Mouse (Mus musculus) hindbrain, embryonic 10.5 days (tissue): ENCODE measurements at regions not wholly inside any gene's neighbourhood (a gene's known extent, or its start where the extent isn't known, plus 50 kb on each side); places are given as distances from the start of the nearest gene placed in this dataset.

ENCODE experiments used
- DNase-seq: peaks from one replicate; pipeline ENCODE4 v3.0.0-alpha.2; 2017; ENCODE audit warnings: low spot score
- H3K27ac ChIP-seq: fragments of 300-500 bp; sonication (generic); 2 replicates; pipeline ENCODE4 v1.5.1; 2016; ENCODE audit warnings: mild to moderate bottlenecking, moderate library complexity
- H3K27me3 ChIP-seq: fragments of 300-500 bp; sonication (generic); 2 replicates; pipeline ENCODE4 v1.6.1; 2016; ENCODE audit warnings: mild to moderate bottlenecking; ENCODE audit not compliant: poor library complexity, insufficient read depth, severe bottlenecking
- H3K36me3 ChIP-seq: fragments of 300-500 bp; sonication (generic); 2 replicates; pipeline ENCODE4 v1.6.1; 2016; ENCODE audit warnings: mild to moderate bottlenecking, moderate library complexity
- H3K4me1 ChIP-seq: fragments of 300-500 bp; sonication (generic); replicated peaks from 2 replicates; pipeline ENCODE4 v1.6.1; 2016; ENCODE audit warnings: mild to moderate bottlenecking
- H3K4me3 ChIP-seq: fragments of 300-500 bp; sonication (generic); 2 replicates; pipeline ENCODE4 v1.5.1; 2016; ENCODE audit warnings: mild to moderate bottlenecking, moderate library complexity
- H3K9me3 ChIP-seq: fragments of 300-500 bp; sonication (generic); 2 replicates; pipeline ENCODE4 v1.6.1; 2016; ENCODE audit warnings: mild to moderate bottlenecking, moderate library complexity
- WGBS: fragments of 180-500 bp; shearing (Covaris S2); methylation state at CpG from one replicate; pipeline ENCODE4 v1.1.7; 2016; 5-methylcytosine and 5-hydroxymethylcytosine counted together

- DNase-seq = no peak
- Histone ChIP-seq H3K4me3 (no peak overlapping the region), H3K9me3 (no peaks in the 10 kb centered on the region), H3K36me3 (no peaks in the 10 kb centered on the region), H3K4me1 (no peaks in the 10 kb centered on the region), H3K27ac (no peak overlapping the region), H3K27me3 (no peaks in the 10 kb centered on the region)
- 78% methylated on average over 8 of the region's 8 CpGs for WGBS
Measured at GRCm38 (mm10) chr4:91180241-91181096, 220.1 kb downstream of the Elavl2 start.

- no peak overlapping the region for H3K4me3 ChIP-seq
- no peak overlapping the region for H3K27ac ChIP-seq
- H3K4me1 ChIP-seq = no peaks in the 10 kb centered on the region
- whole genome bisulfite sequencing = 81% methylated on average over 11 of the region's 11 CpGs
- DNase-seq = no peak
- H3K27me3 ChIP-seq = no peaks in the 10 kb centered on the region
- no peaks in the 10 kb centered on the region for H3K36me3 ChIP-seq
- H3K9me3 ChIP-seq = no peaks in the 10 kb centered on the region
Measured at GRCm38 (mm10) chr4:91164280-91165121, 236.1 kb downstream of the Elavl2 start.

- Histone ChIP-seq H3K9me3 (no peaks in the 10 kb centered on the region), H3K36me3 (no peaks in the 10 kb centered on the region), H3K27ac (no peak overlapping the region), H3K4me3 (no peak overlapping the region), H3K27me3 (no peaks in the 10 kb centered on the region), H3K4me1 (no peaks in the 10 kb centered on the region)
- WGBS = 66% methylated on average over 7 of the region's 7 CpGs
- no peak for DNase-seq
Measured at GRCm38 (mm10) chr4:91157047-91157446, 243.5 kb downstream of the Elavl2 start.

GRCm38 (mm10) chr4:91144666-91145065, 255.9 kb downstream of the Elavl2 start:
- no peak overlapping the region for H3K4me3 ChIP-seq
- no peaks in the 10 kb centered on the region for H3K9me3 ChIP-seq
- DNase-seq = no peak
- H3K27me3 ChIP-seq = no peaks in the 10 kb centered on the region
- H3K27ac ChIP-seq = no peak overlapping the region
- WGBS = 75% methylated on average over 7 of the region's 7 CpGs
- H3K4me1 ChIP-seq = no peaks in the 10 kb centered on the region
- no peaks in the 10 kb centered on the region for H3K36me3 ChIP-seq

- 68% methylated on average over 5 of the region's 5 CpGs for WGBS
- H3K4me3 ChIP-seq = no peak overlapping the region
- no peaks in the 10 kb centered on the region for H3K4me1 ChIP-seq
- H3K27me3 ChIP-seq = no peaks in the 10 kb centered on the region
- no peak for DNase-seq
- H3K36me3 ChIP-seq = no peaks in the 10 kb centered on the region
- H3K9me3 ChIP-seq = no peaks in the 10 kb centered on the region
- H3K27ac ChIP-seq = no peak overlapping the region
Measured at GRCm38 (mm10) chr4:91143906-91144305, 256.7 kb downstream of the Elavl2 start.

- no peaks in the 10 kb centered on the region for H3K36me3 ChIP-seq
- no peak overlapping the region for H3K27ac ChIP-seq
- 91% methylated on average over 3 of the region's 3 CpGs for WGBS
- no peaks in the 10 kb centered on the region for H3K9me3 ChIP-seq
- DNase-seq = no peak
- no peak overlapping the region for H3K4me3 ChIP-seq
- no peaks in the 10 kb centered on the region for H3K27me3 ChIP-seq
- no peaks in the 10 kb centered on the region for H3K4me1 ChIP-seq
Measured at GRCm38 (mm10) chr4:91135327-91135726, 265.3 kb downstream of the Elavl2 start.

GRCm38 (mm10) chr4:91132266-91132665, 268.3 kb downstream of the Elavl2 start:
- 92% methylated on average over 7 of the region's 7 CpGs for WGBS
- no peak overlapping the region for H3K27ac ChIP-seq

GRCm38 (mm10) chr4:91120277-91120676, 280.3 kb downstream of the Elavl2 start:
- H3K27me3 ChIP-seq = no peaks in the 10 kb centered on the region
- H3K27ac ChIP-seq = no peak overlapping the region
- H3K36me3 ChIP-seq = no peaks in the 10 kb centered on the region
- WGBS = 83% methylated on average over 4 of the region's 4 CpGs
- no peak overlapping the region for H3K4me3 ChIP-seq
- H3K4me1 ChIP-seq = no peaks in the 10 kb centered on the region
- no peaks in the 10 kb centered on the region for H3K9me3 ChIP-seq
- DNase-seq = no peak

More at GRCm38 (mm10) chr4:91132266-91132665, 268.3 kb downstream of the Elavl2 start:
- no peak overlapping the region for H3K4me3 ChIP-seq
- no peaks in the 10 kb centered on the region for H3K4me1 ChIP-seq
- H3K36me3 ChIP-seq = no peaks in the 10 kb centered on the region
- DNase-seq = no peak
- H3K9me3 ChIP-seq = no peaks in the 10 kb centered on the region
- no peaks in the 10 kb centered on the region for H3K27me3 ChIP-seq

- no peaks in the 10 kb centered on the region for H3K36me3 ChIP-seq
- DNase-seq = no peak
- no peaks in the 10 kb centered on the region for H3K9me3 ChIP-seq
- no peak overlapping the region for H3K4me3 ChIP-seq
- H3K27me3 ChIP-seq = no peaks in the 10 kb centered on the region
- WGBS = 80% methylated on average over 5 of the region's 5 CpGs
- H3K4me1 ChIP-seq = no peaks in the 10 kb centered on the region
- H3K27ac ChIP-seq = no peak overlapping the region
Measured at GRCm38 (mm10) chr4:91116807-91117609, 283.6 kb downstream of the Elavl2 start.

- Histone ChIP-seq H3K27me3 (no peaks in the 10 kb centered on the region), H3K4me3 (no peak overlapping the region), H3K36me3 (no peaks in the 10 kb centered on the region), H3K27ac (no peak overlapping the region), H3K4me1 (no peaks in the 10 kb centered on the region), H3K9me3 (no peaks in the 10 kb centered on the region)
- DNase-seq = no peak
- WGBS = 90% methylated on average over 11 of the region's 11 CpGs
Measured at GRCm38 (mm10) chr4:91111684-91112681, 288.6 kb downstream of the Elavl2 start.

GRCm38 (mm10) chr4:91096086-91096485, 304.5 kb downstream of the Elavl2 start:
- Histone ChIP-seq H3K27me3 (no peaks in the 10 kb centered on the region), H3K4me3 (no peak overlapping the region), H3K4me1 (no peaks in the 10 kb centered on the region), H3K27ac (no peak overlapping the region), H3K36me3 (no peaks in the 10 kb centered on the region), H3K9me3 (no peaks in the 10 kb centered on the region)
- DNase-seq = no peak

GRCm38 (mm10) chr4:91094382-91094781, 306.2 kb downstream of the Elavl2 start:
- no peak for DNase-seq
- Histone ChIP-seq H3K4me1 (no peaks in the 10 kb centered on the region), H3K27me3 (no peaks in the 10 kb centered on the region), H3K9me3 (no peaks in the 10 kb centered on the region), H3K27ac (no peak overlapping the region), H3K4me3 (no peak overlapping the region), H3K36me3 (no peaks in the 10 kb centered on the region)
- 93% methylated on average over 7 of the region's 7 CpGs for WGBS
